Mouse (Mus musculus) mesoderm, embryonic 11.5 days (tissue): Measurements from ENCODE around the gene Mapk7.

Source experiments
- DNase-seq: peaks from one replicate; pipeline ENCODE4 v3.0.0-alpha.2; 2012; ENCODE audit warnings: low read depth, low spot score

The Mapk7 gene

DNA sequence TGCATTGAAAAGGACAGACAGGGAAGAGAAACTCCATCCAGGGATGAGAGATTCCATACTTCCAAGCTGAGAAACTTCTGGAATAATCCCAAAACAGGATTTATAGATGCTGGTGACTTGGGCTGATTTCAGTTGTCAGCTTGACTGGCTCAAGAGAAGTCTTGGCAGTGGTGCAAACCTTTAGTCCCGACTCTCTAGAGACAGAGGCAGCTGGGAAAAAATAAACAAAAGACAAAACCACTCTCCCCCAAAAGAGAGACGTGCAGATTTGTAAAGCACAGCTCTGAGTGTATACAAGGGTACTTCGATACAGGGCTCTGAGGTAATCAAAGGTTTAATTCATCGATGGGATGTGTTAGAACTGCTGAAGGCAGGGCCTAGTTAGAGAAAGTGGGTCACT, 28.8 kb downstream of the Mapk7 start:
- DNase-seq, result no peak

DNA sequence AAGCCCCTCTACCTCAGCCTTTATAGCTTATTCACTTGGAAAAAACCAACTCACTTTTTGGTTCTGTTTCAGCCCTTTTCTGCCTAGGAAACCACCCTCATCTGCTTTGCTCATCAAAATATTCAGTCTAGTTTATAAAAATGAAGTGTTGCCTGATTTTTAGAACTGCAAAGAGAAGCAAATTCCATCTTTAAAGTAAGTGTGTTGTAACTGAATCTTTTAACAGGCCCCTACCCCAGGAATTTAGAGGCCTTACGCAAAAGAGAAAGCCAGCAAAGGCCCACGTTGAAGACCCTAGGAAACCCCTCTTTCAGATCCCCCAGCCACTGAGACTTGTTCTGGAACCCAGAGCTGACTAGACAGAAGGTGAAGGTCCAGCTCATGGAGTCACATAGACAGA, 30.1 kb downstream of the Mapk7 start:
- no peak for DNase-seq

DNA sequence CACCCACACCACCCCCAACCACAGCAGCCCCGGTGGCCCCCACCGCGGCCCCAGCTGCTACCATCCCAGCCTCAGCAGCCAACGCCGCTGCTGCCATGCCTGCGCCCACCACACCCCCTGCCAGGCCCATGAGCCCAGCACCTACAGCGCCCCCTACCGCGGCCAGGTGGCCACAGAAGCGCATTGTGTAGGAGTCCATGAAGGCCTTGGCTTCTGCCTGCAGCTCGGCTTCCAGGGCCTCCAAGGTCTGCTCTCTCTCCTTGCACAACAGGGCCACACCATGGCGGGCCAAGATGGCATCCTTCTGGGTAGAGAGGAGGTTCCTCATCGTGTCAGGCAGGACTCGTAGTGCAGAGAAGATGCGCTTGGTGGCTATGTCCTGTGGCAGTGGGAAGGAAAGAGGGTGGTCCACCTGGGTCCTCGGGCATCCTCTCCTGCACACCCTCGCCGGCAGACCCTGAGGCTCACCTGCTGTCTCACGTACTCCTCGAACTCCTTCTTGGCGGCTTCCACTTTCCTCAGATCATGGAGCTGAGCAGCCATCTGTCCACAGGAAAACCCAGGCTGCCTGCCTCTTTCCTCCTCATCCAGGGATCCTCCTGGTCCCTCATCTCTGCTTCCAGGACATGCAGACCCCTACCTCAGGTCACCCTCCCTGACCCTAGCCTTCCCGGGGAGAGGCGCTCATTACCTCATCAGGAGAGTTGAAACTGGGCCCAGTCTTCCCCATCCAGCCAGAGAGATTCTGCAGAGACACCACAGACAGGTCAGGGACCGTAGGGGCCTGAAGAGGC, 44.5 kb downstream of the Mapk7 start:
- no peak for DNase-seq

DNA sequence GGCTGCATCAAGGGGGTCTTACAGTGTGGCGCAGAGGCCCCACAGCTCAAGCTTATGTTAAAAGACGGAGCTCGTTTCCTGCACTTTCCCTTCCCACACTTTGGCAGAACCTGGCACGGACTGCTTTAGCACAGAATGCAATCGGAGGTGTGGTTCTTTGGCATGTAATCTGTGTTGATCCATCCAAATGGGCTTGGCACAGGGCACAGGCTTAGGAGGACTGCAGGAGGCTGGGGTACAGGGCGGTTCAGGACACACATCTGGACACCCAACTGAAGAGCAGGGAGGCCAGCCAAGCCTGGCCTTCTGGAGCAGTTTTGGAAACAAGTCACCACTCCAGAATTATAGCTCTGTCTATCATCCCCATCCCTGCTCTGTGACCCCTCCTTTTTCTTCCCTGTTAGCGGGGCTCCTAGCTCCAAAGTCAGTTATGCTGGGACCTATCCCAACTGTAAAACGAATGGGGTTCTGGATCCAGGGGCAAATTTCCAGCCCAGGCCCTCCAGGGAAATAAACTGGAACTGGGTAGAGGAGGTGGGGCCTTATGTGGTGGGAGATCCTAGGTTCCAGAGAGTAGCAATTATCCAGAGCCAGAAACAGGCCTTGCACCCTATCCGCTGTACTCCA, 45.5 kb downstream of the Mapk7 start:
- DNase-seq, result no peak

DNA sequence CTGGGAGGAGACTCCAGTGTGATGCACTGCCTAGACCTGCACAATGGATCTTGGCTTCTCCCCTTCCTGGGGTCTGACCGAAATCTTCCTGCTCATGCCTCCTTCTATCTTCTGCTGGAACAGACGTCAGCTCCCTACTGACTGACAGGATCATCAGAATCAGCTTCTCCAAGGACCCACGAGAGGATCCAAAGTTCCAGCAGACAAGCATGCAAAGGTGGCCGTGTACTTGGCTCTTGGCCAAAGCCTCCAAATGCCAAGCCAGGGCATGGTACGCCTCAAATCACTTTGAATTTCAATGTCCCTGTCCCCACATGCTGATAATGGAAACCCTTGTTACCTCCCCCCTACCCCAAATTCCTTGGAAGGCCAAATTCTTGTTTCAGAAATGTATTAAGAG, 46.2 kb downstream of the Mapk7 start:
- no peak for DNase-seq

DNA sequence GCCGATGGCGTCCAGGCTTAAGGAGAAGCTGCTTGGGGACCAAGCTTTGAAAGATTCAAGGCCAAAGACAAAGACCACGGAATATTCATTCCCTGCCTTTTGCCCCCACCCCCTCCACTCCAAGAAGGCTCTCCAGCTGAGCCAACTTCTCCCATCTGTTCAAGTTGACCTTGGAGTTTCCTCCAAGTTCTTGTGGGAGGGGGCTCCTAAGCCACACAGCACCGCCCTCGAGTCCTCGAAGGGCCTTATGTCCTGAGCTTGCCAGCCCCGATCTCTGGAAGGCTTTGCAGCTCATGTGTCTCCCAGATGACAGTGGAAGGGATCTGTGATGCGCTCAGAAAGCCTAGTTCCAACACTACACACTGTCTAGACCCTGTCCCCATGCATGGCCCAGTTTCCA, 46.9 kb downstream of the Mapk7 start:
- no peak for DNase-seq

DNA sequence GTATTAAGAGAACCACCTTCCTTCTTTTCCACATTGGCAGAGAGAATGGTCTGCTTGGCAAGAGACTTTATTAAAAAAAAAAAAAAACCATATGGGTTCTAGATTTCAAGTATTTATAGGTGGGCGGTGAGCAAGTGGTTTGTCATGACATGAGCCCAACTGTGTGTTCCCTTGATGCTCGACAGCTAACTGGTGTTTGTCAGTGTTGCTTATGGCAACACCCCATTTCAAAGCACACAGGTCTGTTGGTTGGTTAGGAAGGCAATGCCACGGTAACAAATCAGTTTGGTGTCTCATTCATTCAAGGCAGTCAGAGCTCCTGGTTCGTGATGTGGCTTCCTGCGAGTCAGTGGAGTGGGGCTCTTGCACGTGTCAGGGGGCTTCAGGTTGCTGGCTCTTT, 50.4 kb downstream of the Mapk7 start:
- no peak for DNase-seq

DNA sequence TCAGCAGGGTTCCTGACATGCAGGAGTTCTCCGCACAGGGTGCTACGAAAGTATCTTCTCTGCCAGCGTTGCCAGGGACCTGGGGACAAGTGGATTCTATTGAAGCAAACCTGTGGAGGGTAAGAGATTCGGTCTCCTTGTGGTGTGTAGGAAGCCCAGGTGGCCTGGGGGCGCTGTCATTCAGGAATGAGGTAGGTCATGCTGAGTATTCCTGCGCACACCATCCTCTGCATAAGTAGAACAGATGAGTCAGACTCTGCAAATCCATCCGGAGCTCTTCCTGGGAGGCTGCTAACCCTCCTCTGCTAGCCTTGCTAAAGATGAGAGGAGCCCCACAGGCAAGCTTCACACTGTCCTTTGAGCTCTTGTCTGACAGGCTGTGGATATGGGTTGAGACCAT, 52.5 kb downstream of the Mapk7 start:
- no peak for DNase-seq

DNA sequence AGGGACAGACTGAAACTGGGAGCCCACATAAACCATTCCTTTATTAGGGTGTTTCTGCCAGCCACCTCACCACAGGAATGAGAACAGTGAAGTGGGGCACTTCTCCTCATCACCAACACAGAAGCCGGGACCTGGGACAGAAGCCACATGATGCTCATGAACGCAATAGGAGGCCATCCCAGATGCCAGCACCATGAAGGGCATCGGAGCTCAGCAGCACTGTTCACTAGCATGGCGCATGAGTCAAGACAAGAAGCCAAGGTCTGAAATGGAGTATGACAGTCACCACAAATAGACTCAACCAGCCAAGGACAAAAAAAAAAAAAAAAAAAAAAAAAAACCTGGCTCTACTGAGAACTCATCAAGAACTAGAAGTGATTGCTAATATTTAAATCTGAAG, 53.8 kb downstream of the Mapk7 start:
- no peak for DNase-seq

DNA sequence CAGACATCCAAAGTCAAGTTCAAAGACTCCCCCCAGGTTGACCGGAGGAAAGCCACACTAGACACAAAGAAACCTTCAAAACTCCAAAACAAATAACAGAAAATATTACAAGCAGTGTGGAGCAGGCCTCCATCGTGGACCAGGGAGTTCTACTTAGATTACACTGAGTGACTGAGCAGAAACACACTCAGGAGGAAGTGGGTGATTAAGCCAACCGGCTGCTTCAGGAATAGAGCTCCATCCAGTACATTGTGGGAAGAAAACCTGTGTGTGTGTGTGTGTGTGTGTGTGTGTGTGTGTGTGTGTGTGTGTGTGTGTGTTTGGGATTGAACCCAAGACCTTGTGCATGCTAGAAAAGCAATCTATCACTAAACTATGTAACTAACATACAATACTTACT, 55.0 kb downstream of the Mapk7 start:
- no peak for DNase-seq
